Mouse (Mus musculus) ES-E14 (cell line): Measurements from ENCODE around the gene Rassf5. TPM values are rescaled to one million over a fixed set of nuclear protein-coding genes. Genes with fewer than 3 reads are reported as not detected.

ENCODE experiments used
- DNase-seq: peaks from one replicate; pipeline ENCODE4 v3.0.0-alpha.2; 2013; ENCODE audit warnings: low read depth, low spot score
- H3K27ac ChIP-seq: 2 replicates; pipeline ENCODE4 v1.5.1; 2012; ENCODE audit warnings: low read depth, mild to moderate bottlenecking, low read length, moderate library complexity, mixed read lengths; ENCODE audit not compliant: poor library complexity, insufficient read depth, severe bottlenecking
- H3K36me3 ChIP-seq: 2 replicates; pipeline ENCODE4 v1.6.1; 2012; ENCODE audit warnings: mild to moderate bottlenecking, low read length, moderate library complexity, mixed read lengths; ENCODE audit not compliant: control insufficient read depth, poor library complexity, insufficient read depth, severe bottlenecking
- H3K4me1 ChIP-seq, 2 experiments: fragments of 150-350 bp in 1 of 2; sonication (generic) in 1 of 2; 2 replicates each; pipeline ENCODE4 v1.6.1; 2012; ENCODE audit warnings: low read length in 2 of 2, mild to moderate bottlenecking in 1 of 2, mixed read lengths in 1 of 2; ENCODE audit not compliant: control insufficient read depth in 2 of 2, insufficient read depth in 2 of 2, poor library complexity in 1 of 2
- H3K4me3 ChIP-seq, 2 experiments: fragments of 150-350 bp in 1 of 2; sonication (generic) in 1 of 2; 2 replicates each; pipeline ENCODE4 v1.5.1; 2012; ENCODE audit warnings: low read length in 2 of 2, low read depth in 1 of 2, mild to moderate bottlenecking in 1 of 2, mixed read lengths in 1 of 2; ENCODE audit not compliant: insufficient read depth in 1 of 2, poor library complexity in 1 of 2, severe bottlenecking in 1 of 2
- H3K9ac ChIP-seq: 2 replicates; pipeline ENCODE4 v1.6.1; 2012; ENCODE audit warnings: low read depth, mild to moderate bottlenecking, low read length, mixed read lengths; ENCODE audit not compliant: poor library complexity, insufficient read depth, severe bottlenecking
- H3K9me3 ChIP-seq: fragments of 150-350 bp; sonication (generic); 2 replicates; pipeline ENCODE4 v1.6.1; 2012; ENCODE audit warnings: low read depth, mild to moderate bottlenecking, low read length; ENCODE audit not compliant: control insufficient read depth, insufficient read depth
- CHD2 ChIP-seq: IDR thresholded peaks from 2 replicates; pipeline ENCODE4 v1.6.1; 2014; ENCODE audit warnings: mild to moderate bottlenecking, low read depth, low read length, inconsistent platforms
- HCFC1 ChIP-seq: IDR thresholded peaks from 2 replicates; pipeline ENCODE4 v1.6.1; 2012; ENCODE audit warnings: low read length, inconsistent platforms, borderline replicate concordance; ENCODE audit not compliant: insufficient read depth
- MAFK ChIP-seq: IDR thresholded peaks from 2 replicates; pipeline ENCODE4 v1.6.1; 2014; ENCODE audit warnings: mild to moderate bottlenecking, low read depth, low read length, inconsistent platforms; ENCODE audit not compliant: insufficient read depth
- ZC3H11A ChIP-seq: IDR thresholded peaks from 2 replicates; pipeline ENCODE4 v1.6.1; 2012; ENCODE audit warnings: low read depth, mild to moderate bottlenecking, inconsistent platforms, low read length, borderline replicate concordance
- ZNF384 ChIP-seq: IDR thresholded peaks from 2 replicates; pipeline ENCODE4 v1.6.1; 2012; ENCODE audit warnings: low read depth, low read length, inconsistent platforms
- in situ Hi-C, 2 experiments: fragments of 600-800 bp; cut with MboI; formaldehyde crosslinking; loops; one replicate each; pipeline ENCODE4 v1.15.1; 2025; ENCODE audit warnings: low sequenced_read_pairs in 2 of 2, inconsistent platforms in 1 of 2; ENCODE audit not compliant: unreplicated experiment in 2 of 2
- total RNA-seq: library from RNA; depleted of rRNA; stranded (reverse); fragments of 300-350 nt; gene quantifications from 2 replicates; pipeline ENCODE4 v1.2.3, GENCODE M21; 2012

Gene Rassf5
- total RNA-seq, 1 experiment, result 0.76 TPM

DNA sequence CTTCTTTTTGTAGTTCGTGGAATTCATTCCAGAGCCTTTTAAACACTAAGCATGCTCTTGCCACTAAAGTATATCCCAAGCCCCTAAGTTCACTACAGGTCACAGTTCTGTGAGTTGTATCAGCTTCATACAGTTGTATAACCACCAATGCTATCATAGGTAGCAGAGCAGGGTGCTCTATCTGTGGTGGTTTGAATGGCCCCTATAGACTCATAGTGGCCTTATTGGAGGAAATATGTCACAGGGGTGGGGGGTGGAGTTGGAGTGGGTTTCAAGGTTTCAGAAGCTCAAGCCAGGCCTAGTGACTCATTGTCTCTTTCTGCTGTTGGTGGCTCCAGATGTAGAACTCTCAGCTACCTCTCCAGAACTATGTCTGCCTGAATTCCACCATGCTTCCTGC, 102.6 kb downstream of the Rassf5 start:
- Histone ChIP-seq H3K27ac (no peak overlapping the region), H3K9me3 (no peaks in the 10 kb centered on the region), H3K4me1 (peaks cover 5 to 12% of the 10 kb centered on the region in 2 experiments; a peak in 3 of 4 replicates), H3K36me3 (no peaks in the 10 kb centered on the region), H3K9ac (no peak overlapping the region), H3K4me3 (no peak overlapping the region)
- TF ChIP-seq MAFK, result no peak
- no peak for TF ChIP-seq ZNF384
- TF ChIP-seq ZC3H11A, result no peak
- TF ChIP-seq HCFC1, result no peak
- TF ChIP-seq CHD2, result no peak
- in situ Hi-C loops, result no loop called here
- DNase-seq, result no peak

- TF ChIP-seq ZNF384, result no peak
- TF ChIP-seq ZC3H11A, result no peak
- no peak for TF ChIP-seq HCFC1
- no peak for TF ChIP-seq MAFK
- no peaks in the 10 kb centered on the region for H3K36me3 ChIP-seq
- no peak overlapping the region for H3K4me3 ChIP-seq
- no peak for DNase-seq
- in situ Hi-C loops, result no loop called here
- peaks cover 5 to 11% of the 10 kb centered on the region in 2 experiments; a peak in 3 of 4 replicates for H3K4me1 ChIP-seq
- H3K27ac ChIP-seq, result no peak overlapping the region
- no peak overlapping the region for H3K9ac ChIP-seq
- no peaks in the 10 kb centered on the region for H3K9me3 ChIP-seq
Observed at GRCm38 (mm10) chr1:131141449-131141848, 103.6 kb downstream of the Rassf5 start.

DNA sequence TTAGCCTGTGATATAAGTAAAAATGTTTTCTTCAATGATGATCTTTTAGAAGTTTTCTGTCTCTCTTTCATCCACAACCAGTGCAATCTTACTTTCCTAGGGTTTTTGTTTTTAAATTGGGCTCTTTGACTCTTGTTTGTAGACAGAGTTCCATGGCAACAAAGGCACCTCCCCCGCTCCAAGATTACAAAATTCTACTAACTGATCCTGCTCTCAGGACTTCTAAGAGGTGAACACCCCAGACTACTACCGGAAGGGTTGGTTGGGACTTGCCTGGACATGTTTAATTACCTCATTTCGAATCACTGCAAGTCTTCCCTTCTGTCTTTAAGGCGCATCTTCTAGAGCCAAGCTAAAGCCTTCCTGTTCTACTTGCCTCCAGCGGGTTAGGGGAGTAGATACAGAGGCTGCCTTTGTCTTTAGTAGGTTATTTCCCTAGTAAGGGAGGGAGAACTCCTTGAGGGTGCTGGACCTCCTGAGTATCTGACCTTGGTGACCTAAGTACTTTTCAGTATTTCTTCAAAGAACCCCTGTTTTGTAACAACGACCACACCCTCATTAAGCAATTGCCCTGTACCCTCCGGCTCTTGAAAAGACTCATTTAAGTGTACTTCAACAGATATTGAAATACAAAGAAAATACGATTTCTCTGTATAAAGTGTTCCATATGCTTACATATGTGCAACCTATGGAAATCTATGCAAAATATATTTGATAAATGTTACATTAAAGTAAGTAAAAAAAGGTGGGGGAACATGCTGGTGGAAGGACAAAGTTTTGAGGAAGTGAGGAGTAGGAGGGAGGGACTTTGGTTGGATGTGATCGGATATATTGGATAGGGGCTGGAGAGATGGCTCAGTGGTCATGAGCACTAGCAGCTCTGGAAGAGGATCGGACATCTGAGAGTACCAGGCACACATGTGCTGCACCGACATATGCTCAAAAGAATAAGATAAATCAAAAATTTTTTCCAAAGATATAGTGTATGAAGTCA, 105.7 kb downstream of the Rassf5 start:
- in situ Hi-C loops, result no loop called here
- Histone ChIP-seq H3K4me1 (peaks cover 1 to 4% of the 10 kb centered on the region in 2 experiments; a peak in 2 of 4 replicates), H3K4me3 (peak overlapping the region in 1 of 2 experiments; percentile 70; a peak in 2 of 4 replicates), H3K9me3 (no peaks in the 10 kb centered on the region), H3K9ac (peak overlapping the region; percentile 82; the same call in 1 of the 2 replicates), H3K27ac (peak overlapping the region; percentile 93), H3K36me3 (peaks cover 8% of the 10 kb centered on the region; the same call in 1 of the 2 replicates)
- TF ChIP-seq CHD2, result no peak
- TF ChIP-seq ZNF384, result no peak
- no peak for TF ChIP-seq ZC3H11A
- TF ChIP-seq HCFC1, result no peak
- TF ChIP-seq MAFK, result no peak
- DNase-seq, result peak; percentile 92

GRCm38 (mm10) chr1:131138191-131139016, 106.7 kb downstream of the Rassf5 start, which contains the start of gene Dyrk3:
Gene Dyrk3, minus strand, starts transcription at chr1:131138340.
- in situ Hi-C loops, result no loop called here
- peaks cover 1 to 4% of the 10 kb centered on the region in 2 experiments; a peak in 1 of 4 replicates for H3K4me1 ChIP-seq
- TF ChIP-seq ZNF384 (no peak), HCFC1 (0 out of 2 replicates have a peak, but pooled peaks have one; percentile 35), ZC3H11A (no peak)
- H3K9me3 ChIP-seq, result no peaks in the 10 kb centered on the region
- peak within 1 kb of the TSS; percentile 70 to 93 for H3K4me3 ChIP-seq
- peaks cover 12% of the 10 kb centered on the region; the same call in 1 of the 2 replicates for H3K36me3 ChIP-seq
- DNase-seq, result peak; percentile 89
- peak within 1 kb of the TSS; percentile 93 for H3K27ac ChIP-seq
- H3K9ac ChIP-seq, result peak within 1 kb of the TSS; percentile 93
